ENCODE assay signal across 22 mouse cellular contexts in the genomic region with DNA sequence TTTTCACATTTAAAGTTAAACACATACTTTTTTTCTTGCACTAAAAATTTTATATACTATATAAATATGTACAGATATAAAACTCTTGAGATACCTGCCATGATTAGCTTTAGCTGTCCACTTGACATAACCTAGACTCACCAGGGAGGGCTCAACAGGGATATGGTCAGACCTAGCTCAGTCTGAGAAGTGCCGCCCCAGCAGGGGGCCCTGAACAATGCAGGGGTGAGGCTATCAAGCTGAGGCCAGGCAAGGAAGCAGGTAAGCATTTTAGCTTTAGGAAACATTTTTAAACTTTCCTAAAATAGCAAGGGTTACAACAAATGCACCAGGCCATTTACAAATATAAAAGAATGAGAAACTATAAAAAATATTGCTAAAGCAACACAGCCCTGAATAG. TPM values are rescaled to one million over a fixed set of nuclear protein-coding genes. Genes with fewer than 3 reads are reported as not detected.
A peak's percentile ranks its signal among the peaks of the same experiment; 100 is the strongest.
DNase-seq lines count a peak whose midpoint lies in the region; TF ChIP-seq lines count a peak whose summit lies in the region.
"Had no signal": no experiment of that assay in that cellular context is flagged by ENCODE, and none has a peak within 500 bp of the region (broad histone marks: within the 10 kb centered on the region; RNA-seq: fewer than 3 reads in every experiment).

No protein-coding gene starts in this region.

- DNase-seq in gastrocnemius, adult 2 months, result no peak
- no peak for DNase-seq in gastrocnemius, adult 18-20 months (ENCODE audit: low spot score)
- DNase-seq in ES-CJ7 (ENCODE audit: low read depth, low spot score), result peak; percentile 48
- DNase-seq in ZHBTc4 (ENCODE audit: low read depth, low spot score), result peak; percentile 62
- no peak for DNase-seq in layer of hippocampus, adult 9-10 months (ENCODE audit: low spot score)
- DNase-seq in retina, embryonic 14.5 days (ENCODE audit: low spot score), result no peak
- DNase-seq: adrenal gland, adult 2 months; adrenal gland, postnatal 10 days; adrenal gland, postnatal 36 days; B cell, adult 2 months; cerebellum, adult 11 months; cerebellum, adult 18-20 months; cerebellum, adult 8-10 months; cerebellum, adult 9-11 months; cerebellum, postnatal 14 days; cerebellum, postnatal 36 days; embryo, embryonic 11 days had no signal

- TF ChIP-seq CTCF in gastrocnemius, adult 2 months (IDR thresholded peaks at IDR 0.05), result no peak

- H3K4me3 ChIP-seq in gastrocnemius, adult 2 months, result no peak overlapping the region
- H3K4me3 ChIP-seq: embryonic facial prominence, embryonic 13.5 days; embryonic facial prominence, embryonic 15.5 days; erythroblast, embryonic 14.5 days; forebrain, embryonic 10.5 days; forebrain, embryonic 12.5 days had no signal

- intact Hi-C loops in gastrocnemius, adult 2 months (cut with DNase I), result loop anchor here (5.0 kb wide), 1 partner anchor 159 kb away; no protein-coding TSS in a partner anchor

- H3K27ac ChIP-seq in gastrocnemius, adult 2 months, result peak overlapping the region; percentile 89; the same call in 1 of the 2 replicates
- H3K27ac ChIP-seq: embryonic facial prominence, embryonic 13.5 days; embryonic facial prominence, embryonic 15.5 days; forebrain, embryonic 10.5 days; forebrain, embryonic 12.5 days had no signal

RNA-seq across cellular contexts. Expression of a gene that starts 31.5 kb away (rescaled TPM):
- 1 to 10 TPM; 4.1 to 6.2 TPM for total RNA-seq in gastrocnemius, adult 2 months (2021)
- total RNA-seq in gastrocnemius, adult 18-20 months (2021), result 1 to 10 TPM; 5.5 to 6.4 TPM

RNA-seq across cellular contexts. Expression of a gene that starts 58.8 kb away (rescaled TPM):
- total RNA-seq in gastrocnemius, adult 2 months (2021), result 10 to 100 TPM; 21.3 to 24.0 TPM
- 10 to 100 TPM; 17.1 to 19.2 TPM for total RNA-seq in gastrocnemius, adult 18-20 months (2021)

Comparison
In these comparisons a context has a peak if more than half of its experiments do, and no peak if none do; other contexts are left out.
1. DNase-seq: peak in ES-CJ7 (single experiment) and ZHBTc4 (single experiment); none in gastrocnemius, adult 2 months (single experiment), gastrocnemius, adult 18-20 months (single experiment), layer of hippocampus, adult 9-10 months (single experiment) and retina, embryonic 14.5 days (single experiment).